Mouse (Mus musculus) megakaryocyte-erythroid progenitor cell, adult 5-6 weeks (primary cell): ENCODE results near the gene Nudt4. TPM values are rescaled to one million over a fixed set of nuclear protein-coding genes. Genes with fewer than 3 reads are reported as not detected.
A peak's percentile ranks its signal among the peaks of the same experiment; 100 is the strongest.
"Not testable (repeated sequence)": the region's sequence is repeated elsewhere in the genome, so short reads cannot be mapped to it uniquely, and the experiment has no call there.

Experiments
- ATAC-seq: replicated peaks from 2 replicates; pipeline ENCODE4 v1.8.0; 2016; ENCODE audit warnings: mild to moderate bottlenecking, inconsistent platforms; ENCODE audit not compliant: severe bottlenecking, poor library complexity, low FRiP score, low TSS enrichment
- total RNA-seq, 2 experiments: library from RNA; stranded (forward) in 1 of 2; stranded (reverse) in 1 of 2; fragments of 200-1000, 215-1000 nt in 1 of 2; fragments of >200 nt in 1 of 2; fragmentation: Nextera tagmentation in 1 of 2; gene quantifications; 2 replicates each; pipeline ENCODE4 v1.2.3; 2014 to 2017

The Nudt4 gene
- total RNA-seq, 2 experiments from 2014 or later: 39.8 to 77.4 TPM

DNA sequence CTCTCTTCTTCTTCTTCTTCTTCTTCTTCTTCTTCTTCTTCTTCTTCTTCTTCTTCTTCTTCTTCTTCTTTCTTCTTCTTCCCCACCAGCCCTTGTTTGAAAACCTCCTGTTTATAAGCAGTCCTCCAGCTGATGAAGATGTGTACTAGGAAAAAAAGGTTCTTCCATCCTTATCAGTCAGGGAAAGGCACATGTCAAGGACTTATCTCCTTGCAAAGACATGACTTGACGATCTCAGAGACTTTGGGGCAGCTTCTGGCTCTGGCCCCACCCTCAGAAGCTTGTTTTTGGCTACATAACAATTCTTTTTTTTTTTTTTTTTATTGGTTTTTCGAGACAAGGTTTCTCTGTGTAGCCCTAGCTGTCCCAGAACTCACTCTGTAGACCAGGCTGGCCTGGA, 5.5 kb upstream of the Nudt4 start:
- ATAC-seq: peak; percentile 96

DNA sequence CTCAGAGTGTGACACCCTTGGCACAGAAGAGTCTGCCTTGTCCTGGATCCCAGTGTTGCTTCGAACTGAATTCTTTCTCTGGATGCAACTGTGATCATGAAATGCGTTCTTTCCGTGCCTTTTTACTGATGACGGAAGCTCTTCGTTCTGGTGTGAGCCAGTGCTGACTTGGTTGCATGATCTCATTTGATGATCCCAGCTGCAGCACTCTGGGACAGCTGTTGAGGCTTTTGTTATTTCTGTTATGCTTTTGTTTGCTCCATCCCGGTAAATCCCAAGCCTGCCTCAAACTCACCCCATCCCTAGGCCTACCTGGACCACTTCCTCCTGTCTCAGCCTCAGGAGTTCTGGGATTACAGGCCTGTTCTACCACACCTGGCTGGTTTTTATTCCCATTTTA, 4.1 kb upstream of the Nudt4 start:
- ATAC-seq: no peak

DNA sequence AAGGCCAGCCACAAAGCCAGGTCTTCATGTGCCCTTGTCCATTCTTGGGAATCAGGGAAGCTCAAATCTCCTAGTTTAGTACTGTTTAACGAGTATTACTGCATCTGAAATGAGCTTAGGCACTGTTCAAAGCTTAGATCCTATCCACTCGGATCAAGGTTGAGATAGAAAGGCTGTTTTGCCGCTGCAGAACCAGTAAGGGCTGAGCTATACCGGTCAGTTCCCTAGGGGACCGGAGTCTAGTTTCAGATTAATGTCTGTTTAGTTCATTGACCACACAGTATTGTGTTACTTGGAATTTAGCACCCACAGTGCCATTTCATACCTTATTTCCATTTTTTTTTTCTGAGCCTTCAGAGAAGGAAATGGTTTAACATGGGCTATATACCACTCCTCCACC, 3.6 kb upstream of the Nudt4 start:
- no peak for ATAC-seq

DNA sequence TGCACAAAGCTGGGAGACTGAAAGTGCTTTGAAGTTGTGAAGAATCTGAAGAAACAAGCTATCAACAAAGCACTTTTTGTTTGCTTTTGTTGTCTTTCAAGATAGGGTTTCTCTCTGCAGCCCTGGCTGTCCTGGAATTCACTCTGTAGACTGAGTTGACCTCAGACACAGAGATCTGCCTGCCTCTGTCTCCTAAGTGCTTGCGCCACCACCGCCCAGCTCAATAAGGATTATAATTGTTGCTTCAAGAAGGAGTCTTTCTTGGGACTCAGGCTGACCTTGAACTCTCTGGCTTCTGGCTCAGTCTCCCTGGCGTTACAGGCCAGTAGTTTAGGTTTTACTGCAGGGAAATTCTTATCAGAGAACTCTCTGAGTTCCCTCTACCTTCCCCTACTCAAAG, 2.8 kb upstream of the Nudt4 start:
- ATAC-seq: no peak

DNA sequence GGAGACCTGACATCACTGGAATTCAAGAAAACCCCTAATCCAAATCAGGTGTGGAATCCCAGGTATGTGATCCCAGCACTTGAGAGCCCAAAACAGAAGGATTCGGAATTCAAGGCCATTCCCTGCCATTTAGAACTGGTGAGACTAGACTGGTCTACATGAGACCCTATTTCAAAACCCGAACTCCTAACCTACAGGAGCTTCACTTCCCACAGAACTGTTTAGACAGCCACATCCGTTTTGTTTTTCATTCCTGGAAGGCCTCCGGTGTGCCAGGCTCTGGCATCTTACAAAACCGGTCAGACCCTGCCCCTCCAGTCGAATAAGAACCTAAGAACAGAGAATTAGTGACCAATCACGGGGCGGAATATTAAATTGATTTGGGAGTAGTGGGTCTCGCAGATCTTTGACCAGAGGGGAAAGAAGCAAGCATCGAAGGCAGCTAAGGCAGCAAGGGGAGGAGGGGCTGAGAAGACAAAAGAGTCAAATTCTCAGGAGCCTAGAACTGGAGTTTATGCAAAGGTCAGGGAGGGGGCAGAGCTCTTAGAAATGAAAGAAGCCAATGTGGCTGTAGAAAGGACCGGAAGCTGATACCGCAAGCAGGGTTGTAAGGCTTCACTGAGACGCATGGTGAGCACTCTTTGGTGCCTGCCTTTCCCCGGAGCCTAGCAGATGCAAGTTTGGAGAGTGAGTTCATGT, 1.4 kb upstream of the Nudt4 start:
- no peak for ATAC-seq

DNA sequence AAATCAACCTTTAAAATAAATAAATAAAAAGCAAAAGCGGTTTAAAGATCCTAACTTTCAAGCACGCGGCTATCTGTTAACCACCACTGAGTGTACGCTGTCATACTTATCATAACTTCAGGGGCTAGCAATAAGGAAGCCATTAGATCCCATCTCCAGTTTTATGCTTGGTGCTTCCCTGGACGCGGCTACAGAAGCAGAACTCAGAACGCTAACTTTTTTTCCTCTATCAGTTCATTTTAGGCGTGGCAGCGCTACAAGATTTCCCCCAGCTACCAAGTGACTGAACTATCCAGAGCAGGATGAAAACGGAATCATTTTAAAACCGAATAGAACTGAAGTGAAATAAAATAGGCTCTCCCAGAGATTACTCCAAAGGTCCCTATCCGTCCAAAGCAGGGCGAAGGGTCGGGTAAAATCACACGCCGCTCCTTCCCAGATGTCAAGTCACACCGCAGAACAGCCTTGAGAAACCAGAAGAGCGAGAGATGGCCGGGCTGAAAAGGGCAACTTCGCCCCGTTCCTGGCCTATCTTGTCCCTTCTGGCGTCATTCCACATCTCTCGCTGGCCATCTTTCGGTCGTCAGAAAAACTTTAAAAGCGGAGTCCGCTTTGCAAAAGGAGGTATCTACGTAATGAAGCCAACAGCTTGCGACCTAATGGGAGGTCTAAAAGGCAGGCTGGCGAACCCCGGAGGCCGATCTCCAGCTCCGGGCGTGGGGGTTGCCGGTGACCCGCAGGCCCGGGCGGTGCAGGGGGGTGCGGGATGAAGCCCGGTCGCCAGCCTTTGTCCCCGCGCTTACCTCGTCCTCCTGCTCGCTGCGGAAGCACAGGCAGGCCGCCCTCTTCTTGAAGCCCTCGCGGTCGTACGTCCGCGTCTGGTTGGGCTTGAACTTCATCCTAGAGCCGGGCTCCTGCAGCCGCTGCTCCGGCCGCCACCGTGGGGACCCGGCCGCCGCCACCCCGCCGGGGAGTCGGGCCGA, 796 bp downstream of the Nudt4 start:
- ATAC-seq: peak; percentile 55

DNA sequence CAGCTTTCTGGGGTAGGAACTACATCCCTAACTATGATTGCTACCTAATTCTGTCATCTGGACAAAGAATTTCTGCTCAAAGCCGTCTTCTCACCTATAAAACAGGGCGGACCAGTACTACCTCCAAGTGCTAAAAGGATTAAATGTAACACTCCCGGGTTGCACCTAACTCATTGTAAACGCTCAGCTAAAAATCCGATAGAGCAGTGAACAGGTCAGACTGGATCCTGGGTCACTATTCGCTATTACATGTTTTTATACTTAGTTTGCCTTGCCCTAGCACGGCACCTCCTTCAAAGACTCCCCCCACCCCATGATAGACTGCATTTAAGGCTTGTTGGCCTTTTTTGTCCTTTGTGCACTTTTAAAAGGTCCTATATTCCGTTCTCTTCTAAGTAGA, 1.6 kb downstream of the Nudt4 start:
- no peak for ATAC-seq

DNA sequence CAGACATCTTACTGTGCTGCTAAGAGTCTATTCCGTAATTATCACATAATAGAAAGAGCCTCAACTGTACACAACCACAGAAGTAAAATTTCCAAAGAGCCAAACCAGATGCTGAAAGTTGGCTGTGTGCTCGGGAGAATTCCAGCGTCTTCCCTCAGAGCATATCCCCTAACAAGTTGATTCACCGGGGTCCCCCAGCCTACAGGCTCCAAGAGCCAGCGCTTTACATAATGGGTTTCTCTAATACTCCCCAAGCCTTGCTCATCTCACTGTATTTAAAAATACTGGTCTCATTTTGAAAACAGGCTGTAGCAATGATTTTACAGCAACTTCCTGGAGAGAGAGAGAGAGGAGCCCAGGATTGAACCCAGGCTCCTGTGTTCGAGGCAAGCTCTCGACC, 2.3 kb downstream of the Nudt4 start:
- no peak for ATAC-seq

DNA sequence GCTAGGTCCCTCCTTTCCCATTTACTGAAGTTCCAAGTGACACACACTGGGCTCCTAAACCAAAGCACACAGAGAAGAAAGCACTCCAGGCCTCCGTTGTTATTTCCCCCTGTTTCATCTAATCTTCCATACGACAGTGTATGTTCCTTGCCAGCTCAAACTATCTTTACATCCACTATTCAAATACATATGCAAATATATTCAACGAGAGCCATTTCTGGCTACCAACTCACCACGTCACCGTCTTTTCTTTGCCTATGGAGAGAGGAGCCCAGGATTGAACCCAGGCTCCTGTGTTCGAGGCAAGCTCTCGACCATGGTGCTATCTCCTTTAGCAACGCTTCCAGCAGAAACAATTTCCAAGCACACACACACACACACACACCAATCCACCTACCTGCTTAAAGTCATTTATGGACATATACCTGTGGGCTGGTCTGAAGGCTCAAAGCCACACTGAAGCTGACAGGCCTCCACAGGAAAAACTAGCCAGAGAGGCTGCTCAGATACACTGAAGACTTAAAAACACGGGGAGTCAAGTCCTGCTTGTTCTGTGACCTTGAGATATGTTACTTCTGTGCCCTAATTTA, 3.5 kb downstream of the Nudt4 start:
- ATAC-seq: no peak

DNA sequence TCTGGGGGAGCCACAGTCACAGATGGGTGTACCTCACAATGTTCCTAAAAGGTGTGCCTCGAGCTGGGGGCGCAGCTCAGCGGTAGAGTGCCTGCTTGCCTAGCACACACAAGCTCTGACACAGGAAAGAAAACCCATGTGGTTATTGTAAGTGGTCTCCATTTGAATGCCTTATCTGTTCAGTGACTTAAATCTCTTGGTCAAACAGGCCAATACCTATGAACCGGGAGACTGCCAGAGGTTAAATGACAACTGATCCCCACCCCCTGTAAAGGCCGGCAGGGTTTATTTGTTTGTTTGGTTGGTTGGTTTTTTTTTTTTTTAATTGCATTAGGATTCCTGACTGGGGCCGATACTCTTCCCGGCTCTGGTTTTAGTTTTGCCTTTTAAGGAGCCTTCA, 4.5 kb downstream of the Nudt4 start:
- ATAC-seq: no peak

DNA sequence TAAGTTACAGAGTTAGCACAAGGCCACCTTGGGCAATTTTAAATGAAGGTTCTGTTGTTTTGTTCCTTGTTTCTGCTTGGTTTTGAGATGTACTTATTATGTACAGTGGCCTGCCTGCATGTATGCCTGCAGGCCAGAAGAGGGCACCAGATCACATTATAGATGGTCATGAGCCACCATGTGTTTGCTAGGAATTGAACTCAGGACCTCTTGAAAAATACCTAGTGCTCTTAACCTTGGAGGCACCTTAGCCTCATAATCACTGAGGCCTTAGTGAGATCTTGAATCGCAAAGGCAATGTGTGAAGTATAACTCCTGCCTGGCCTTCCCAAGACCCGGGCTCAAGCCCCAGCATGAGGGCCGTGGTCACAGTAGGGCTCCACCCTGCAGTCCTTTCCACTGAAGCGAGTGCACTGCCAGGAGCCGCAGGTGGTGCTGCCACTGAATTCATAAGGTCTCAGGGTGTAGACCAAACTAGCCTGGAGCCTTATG, 6.6 kb downstream of the Nudt4 start:
- ATAC-seq: no peak

DNA sequence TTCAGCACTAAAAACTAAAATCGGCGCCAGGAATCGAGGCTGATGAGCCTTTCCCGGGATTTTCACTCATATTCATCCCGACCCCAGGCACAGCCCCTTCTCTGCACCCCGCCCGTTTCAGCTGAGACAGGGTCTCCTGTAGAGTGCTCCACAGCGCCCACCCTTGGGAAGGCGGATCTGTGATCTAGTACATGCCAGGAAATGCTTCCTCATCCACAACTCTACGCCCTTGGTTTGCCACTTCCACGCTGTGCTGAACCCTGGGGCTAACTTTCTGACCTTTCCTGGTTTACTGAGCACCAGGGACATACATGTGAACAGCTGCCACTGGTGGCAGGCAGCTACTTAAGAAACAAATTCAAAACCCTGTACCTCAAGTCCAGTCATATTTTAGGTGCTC, 8.1 kb downstream of the Nudt4 start:
- no peak for ATAC-seq

DNA sequence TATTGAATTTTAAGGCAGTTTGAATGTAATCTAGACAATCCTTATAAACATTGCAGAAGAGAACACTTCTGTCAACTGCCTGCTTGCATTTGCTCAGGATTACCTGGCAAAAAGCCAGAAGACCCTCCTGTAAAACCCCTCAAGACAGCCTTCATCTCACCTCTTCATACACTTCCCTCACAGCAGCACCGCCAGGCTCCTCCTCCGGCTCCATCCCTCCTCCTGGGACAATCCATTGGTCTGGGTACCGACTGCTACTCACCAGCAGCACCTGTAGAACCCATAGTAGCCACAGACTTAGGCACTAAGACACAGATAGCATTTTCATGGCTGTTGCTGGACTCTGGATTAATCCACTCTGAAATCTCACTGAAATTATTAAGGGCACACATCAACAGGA, 11.6 kb downstream of the Nudt4 start:
- no peak for ATAC-seq

DNA sequence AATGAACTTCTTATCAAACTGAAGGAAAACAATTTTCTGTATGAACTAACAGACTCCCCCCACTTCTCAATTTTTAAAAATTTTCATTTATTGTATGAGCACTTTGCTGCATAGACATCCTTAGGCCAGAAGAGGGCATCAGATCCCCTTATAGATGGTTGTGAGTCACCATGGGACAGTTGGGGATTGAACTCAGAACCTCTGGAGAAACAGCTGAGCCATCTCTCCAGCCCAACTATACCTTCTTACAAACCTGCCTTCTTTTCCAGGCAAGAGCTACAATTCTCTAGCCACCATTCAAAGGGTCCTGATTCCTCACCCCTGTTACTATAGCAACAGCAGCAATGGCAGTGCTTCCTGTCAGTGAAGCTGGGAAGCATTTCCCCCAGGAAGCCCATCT, 12.2 kb downstream of the Nudt4 start:
- ATAC-seq: peak; percentile 35; the same call in 1 of the 2 replicates

DNA sequence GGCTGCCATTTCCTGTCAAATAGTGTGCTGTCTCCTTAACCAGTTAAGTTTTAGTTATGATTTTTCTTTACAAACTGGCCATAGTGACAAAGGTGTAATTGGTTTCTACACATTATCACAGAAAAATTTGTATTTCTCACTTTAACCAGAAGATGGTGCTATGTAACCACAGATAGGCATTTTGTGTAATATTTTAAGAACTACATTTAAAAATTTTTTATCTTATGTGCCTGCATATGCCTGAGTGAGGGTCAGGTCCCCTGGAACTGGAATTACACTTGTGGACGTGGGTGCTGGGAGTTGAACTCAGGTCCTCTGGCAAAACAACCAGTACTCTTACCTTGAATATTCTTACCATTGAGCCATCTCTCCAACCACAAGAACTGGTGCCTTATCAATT, 13.4 kb downstream of the Nudt4 start:
- ATAC-seq: no peak

DNA sequence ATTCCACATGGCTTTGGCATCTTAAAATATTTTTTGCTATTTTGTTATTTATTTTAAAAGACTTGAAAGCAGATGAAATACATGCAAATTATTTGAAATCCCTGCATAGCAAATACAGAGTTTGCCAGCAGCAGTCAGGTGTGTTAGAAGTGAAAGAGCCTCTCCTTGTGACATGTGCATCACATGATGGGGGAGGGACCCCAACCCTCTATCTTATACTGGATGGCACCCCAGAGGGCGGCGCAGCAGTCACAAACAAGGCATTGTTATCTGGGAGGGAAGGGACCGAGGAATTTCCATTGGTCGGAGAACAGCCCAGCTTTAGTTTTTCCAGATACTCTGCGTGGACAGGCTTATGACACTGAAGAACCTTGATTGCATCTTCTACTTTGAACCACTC, 14.9 kb downstream of the Nudt4 start:
- ATAC-seq: not testable (repeated sequence)

DNA sequence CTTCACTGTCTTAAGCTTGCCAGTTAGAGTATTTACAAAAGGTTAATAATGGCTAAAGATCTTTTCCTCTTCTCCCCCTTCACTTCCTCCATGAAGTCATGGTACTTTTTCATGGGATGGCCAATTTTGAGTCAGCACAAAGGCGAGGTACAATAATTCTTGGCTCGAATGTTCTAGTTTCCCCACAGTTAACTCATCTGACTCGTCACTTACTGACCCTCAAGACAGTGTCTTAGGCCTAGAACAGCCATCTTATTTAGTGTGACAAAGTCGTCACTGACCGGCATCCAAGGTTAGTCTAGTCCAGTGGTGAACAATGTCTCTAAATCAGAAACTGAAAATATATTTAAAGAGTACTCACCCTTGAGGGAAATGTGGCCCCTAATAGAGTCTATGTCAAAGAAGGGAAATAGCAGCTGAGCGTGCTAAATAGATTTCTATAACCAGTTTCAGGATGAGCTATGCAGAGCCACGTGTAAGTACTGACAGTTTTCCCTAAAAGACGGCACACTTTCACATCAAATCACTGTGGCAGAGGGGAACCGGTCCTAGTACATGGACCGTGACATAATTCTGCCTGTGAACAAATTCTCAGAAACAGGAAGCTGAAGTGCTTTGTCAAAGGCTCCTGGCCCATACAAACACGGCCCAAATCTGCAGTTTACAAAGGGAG, 15.7 kb downstream of the Nudt4 start:
- no peak for ATAC-seq

DNA sequence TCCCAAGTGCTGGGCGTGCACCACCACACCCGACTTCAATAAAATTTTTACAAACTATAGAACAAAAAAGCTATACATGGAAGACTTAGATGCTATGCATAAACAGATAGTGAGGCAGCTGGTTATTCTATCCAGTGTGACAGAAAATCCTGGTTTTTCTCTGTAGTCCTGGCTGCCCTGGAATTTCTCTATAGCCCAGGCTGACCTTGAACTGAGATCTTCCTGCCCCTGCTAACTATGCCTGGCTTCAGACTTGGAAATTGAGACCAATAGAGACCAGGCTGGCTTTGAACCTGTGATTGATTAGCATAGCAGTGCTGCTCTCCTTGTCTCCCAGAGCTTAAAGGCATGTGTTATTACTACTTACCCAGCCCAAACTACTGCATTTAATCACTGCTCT, 17.8 kb downstream of the Nudt4 start:
- ATAC-seq: no peak

DNA sequence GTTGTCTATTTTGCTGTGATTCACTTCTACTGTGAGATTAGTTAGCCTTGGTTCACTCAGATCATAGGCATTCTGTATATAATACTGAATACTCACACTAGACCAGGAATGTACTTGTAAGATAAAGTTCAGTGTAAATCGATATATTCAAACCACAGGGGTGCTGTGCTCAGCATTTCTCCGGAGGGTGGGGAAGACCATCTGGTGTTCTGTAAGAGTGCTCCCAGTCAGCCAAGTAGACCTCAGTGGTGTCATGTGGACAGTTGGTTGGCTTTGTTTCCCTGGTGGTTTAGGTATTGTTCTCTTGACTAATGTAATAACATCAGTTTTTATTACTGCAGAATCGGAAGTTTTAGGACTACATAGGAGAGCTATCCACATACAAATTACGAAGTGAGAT, 18.9 kb downstream of the Nudt4 start:
- no peak for ATAC-seq

DNA sequence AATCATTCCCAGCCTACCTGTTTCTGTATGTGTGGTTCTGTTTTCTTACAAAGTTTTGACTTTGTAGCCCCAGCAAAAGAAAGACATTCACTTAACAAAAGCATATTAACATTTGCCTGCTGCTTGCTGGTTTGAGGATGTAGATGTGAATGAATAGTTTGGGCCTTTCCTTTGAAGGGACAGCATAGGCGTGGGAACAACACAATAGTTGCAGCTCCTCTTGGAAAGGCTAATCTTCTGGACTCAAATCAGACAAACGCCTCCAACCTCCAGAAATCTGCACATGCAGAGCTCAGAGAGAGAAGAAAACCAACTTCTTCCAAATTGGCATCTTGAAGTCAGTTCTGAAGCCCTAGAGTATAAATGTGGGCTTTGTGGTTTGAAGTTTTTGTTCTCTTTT, 19.3 kb downstream of the Nudt4 start:
- no peak for ATAC-seq
